Mouse (Mus musculus) hematopoietic stem cell, adult 5-6 weeks (primary cell): ENCODE measurements around the gene Mrto4. TPM values are rescaled to one million over a fixed set of nuclear protein-coding genes. Genes with fewer than 3 reads are reported as not detected.

Experiments
- ATAC-seq, 2 experiments: fragments of 125-278 bp in 1 of 2; replicated peaks in 1 of 2; 2 replicates each; pipeline ENCODE4 v1.8.0; 2016 to 2017; ENCODE audit warnings: inconsistent platforms in 2 of 2, mild to moderate bottlenecking in 2 of 2, moderate number of reproducible peaks in 2 of 2, low read depth in 1 of 2, moderate TSS enrichment in 1 of 2; ENCODE audit not compliant: low FRiP score in 2 of 2, poor library complexity in 2 of 2, severe bottlenecking in 2 of 2, insufficient read depth in 1 of 2, low TSS enrichment in 1 of 2
- total RNA-seq: library from RNA; stranded (forward); fragments of 172-1452, 232-1000 nt; gene quantifications from 2 replicates; pipeline ENCODE4 v1.2.3, GENCODE M21; 2017

The Mrto4 gene
- total RNA-seq, 1 experiment from 2014 or later: 47.8 TPM

DNA sequence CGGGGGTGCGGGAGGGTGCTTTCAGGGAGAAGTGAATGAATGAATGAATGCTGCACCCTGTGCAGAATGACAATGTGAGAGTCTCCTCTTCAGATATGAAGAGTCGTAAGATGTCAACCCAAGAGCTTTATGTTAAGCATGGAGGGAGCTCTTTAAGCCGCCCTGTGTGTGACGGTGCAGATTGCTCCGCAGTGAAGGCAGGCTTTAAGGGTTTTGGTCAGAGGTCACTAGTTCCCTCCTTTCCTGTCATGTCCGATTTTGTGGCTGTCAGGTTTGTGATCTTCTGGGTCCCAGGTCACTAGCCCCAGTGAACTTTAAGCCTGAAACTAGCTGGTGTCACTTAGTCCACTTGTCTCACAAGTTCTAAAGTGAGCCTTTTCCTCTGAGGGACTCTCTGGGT, 456 bp upstream of the Mrto4 start:
- no peak; a peak in 1 of 4 replicates for ATAC-seq

DNA sequence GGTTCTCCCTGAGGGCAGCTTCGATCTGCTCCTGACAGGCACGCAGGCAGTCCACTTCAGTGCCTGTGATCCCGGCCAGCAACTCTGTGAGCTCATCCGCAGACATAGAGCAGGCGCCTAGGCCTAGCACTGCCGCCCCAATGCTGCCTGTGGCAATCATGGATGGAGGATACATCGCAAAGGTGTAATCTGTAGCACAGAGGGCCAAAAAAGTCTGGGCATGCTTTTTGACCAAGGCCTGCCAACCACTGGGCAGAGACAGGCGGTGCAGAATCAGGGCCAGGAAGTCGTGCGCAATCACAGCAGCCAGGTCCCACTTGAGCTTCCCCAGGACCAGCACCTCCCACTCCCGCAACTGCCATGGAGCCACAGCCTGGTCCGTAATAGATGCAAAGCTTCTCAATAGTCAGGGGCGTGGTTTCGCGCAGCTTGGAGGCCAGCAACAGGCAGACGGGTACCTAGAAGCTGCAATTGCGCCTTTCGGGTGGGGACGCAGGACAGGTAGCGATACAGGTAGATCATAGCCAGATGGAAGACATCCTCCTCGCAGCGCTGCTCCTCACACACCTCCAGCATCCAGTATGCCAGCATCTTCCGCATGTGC, 6.9 kb downstream of the Mrto4 start:
- no peak for ATAC-seq

DNA sequence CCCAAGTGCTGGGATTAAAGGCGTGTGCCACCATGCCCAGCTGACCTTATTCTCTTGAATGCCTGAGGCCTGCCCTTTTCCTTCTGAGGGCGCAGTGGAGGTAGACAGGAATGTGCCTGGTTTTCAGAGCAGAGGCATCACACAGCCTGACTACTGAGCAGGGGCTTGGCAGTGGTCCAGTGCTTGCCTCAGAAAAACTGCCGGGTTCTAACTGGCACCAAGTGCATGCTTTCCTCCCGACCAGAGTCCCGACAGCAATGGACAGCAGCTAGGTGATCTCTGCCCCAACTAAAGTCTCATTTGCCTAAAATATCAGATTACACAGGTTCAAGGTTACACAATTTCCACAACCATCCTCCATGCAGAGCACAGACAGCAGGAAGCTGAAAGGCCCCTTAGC, 8.7 kb downstream of the Mrto4 start:
- ATAC-seq: peak in 1 of 2 experiments; percentile 15; a peak in 1 of 4 replicates

- ATAC-seq: no peak
These were observed 10.7 kb downstream of the Mrto4 start for GRCm38 (mm10) chr4:139341556-139342233.

- ATAC-seq: no peak
These were observed 11.5 kb downstream of the Mrto4 start for GRCm38 (mm10) chr4:139340835-139341234.

GRCm38 (mm10) chr4:139338145-139338544, 14.2 kb downstream of the Mrto4 start:
- no peak for ATAC-seq

DNA sequence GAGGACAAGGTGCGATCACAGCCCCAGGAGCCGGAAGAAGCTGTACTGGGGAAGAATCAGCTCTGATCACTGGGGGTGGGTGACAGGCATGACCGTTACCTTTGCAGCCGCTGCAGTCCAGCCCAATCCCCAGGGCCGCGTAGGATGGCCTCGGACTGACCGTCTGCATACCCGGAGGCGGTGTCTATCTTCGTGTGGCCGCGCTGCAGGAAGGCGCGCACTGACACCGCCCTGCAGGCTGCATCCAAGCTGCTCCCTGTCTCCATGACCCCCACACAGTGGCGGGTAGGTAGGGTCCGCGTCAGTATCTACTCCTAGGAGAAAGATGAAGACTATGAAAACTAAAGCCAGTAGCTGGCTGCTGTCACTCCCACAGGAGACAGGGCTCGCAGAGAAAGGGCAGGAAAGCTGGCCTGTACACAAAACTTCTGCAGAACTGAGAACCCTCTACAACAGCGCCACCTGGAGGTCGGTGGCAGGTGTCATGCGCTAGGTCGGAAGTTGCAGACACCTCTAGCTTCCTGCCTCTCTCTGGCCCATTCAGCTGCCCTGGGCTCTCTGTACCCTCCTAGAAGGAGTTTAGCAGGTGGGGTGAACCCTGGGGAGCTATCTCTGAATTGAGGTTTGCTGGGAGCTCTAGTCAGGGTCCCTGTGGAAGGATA, 15.4 kb downstream of the Mrto4 start:
- ATAC-seq: peak; percentile 89 to 91

GRCm38 (mm10) chr4:139335507-139335906, 16.9 kb downstream of the Mrto4 start:
- ATAC-seq: peak in 1 of 2 experiments; percentile 18; a peak in 1 of 4 replicates

GRCm38 (mm10) chr4:139334631-139335295, 17.6 kb downstream of the Mrto4 start:
- no peak for ATAC-seq

GRCm38 (mm10) chr4:139330605-139331004, 21.8 kb downstream of the Mrto4 start:
- ATAC-seq: peak; percentile 97 to 98

DNA sequence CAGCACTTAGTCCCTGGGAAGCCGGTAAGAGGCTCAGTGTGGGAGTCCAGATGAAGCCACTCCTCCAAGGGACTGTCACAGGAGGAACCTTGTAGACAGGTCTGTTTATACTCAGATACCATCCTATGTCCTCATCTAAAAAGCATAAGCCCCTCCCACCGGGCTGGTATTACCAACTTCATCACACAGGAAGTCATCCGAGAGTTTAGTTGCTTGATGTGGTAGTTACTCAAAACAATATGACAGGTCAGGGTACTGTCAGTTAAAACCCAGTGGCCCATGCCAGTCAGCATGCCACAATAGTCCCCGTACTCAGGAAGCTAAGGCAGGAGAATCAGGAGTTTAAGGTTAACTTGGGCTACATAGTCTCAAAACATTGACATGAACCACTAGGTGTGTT, 32.6 kb downstream of the Mrto4 start:
- ATAC-seq: no peak

GRCm38 (mm10) chr4:139318449-139318848, 33.9 kb downstream of the Mrto4 start:
- ATAC-seq: 0 out of 4 replicates have a peak, but pooled peaks of 1 of the 2 experiments have one; percentile 7

DNA sequence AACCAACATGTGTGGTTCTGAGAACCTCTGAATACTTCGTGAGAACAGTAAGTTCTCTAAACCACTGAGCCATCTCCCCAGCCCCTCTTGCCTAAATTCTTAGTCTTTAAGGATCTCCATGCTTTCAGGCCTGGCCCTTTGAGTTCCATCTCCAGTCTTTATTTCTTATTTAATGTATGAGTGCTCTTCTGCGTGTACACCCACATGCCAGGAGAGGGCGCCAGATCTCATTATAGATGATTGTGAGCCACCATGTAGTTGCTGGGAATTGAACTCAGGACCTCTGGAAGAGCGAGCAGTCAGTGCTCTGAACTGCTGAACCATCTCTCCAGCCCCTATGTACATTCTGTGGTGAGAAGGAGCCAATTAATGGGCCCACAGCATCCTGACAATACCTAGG, 39.7 kb downstream of the Mrto4 start:
- no peak for ATAC-seq

GRCm38 (mm10) chr4:139311707-139312106, 40.7 kb downstream of the Mrto4 start:
- no peak for ATAC-seq

- ATAC-seq: no peak
These were observed 41.3 kb downstream of the Mrto4 start for GRCm38 (mm10) chr4:139310899-139311701.

DNA sequence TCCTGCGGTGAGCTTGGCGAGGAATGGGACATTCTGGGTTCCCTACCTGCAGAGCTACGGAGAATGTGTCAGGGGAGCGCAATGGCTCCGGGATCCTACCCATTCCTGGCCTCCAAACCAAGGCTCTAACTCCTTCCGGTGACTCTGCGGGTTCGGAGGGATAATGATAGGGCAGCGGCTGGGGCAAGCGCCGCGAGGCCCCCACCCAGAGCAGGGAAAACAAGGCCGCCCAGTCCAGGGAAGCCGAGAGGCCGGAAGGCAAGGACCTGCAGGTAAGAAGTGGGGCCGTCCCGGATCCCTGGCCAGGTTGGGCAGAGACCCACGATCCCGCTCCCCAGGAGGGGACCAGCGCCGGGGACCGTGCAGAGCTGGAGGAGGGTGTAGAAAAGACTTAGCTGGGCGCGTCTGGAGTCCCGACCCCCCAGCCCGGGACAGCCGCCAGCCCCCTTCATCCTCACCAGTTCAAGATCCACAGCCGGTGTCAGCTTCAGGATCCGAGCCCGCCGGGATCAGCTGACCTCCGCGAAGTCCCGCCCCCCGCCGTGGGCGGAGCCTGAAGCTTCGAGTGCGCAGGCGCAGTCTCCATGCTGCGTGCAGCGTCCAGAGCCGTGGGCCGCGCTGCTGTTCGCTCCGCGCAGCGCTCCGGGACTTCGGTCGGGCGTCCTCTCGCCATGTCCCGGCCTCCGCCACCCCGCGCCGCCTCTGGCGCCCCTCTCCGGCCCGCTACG, 42.0 kb downstream of the Mrto4 start, which contains the start of the genes Pqlc2 and Akr7a5:
TSS of gene Pqlc2 (minus strand) at position 538 of the 728 bp plus-strand sequence.
TSS of gene Akr7a5 (plus strand) at position 574 of the 728 bp plus-strand sequence.
- peak; percentile 70 to 80 for ATAC-seq
